Mouse (Mus musculus) heart, adult 2 months (tissue): Measurements from ENCODE around the gene Slco3a1.

Experiments used
- CTCF ChIP-seq: fragments of 200-600 bp; IDR thresholded peaks from 2 replicates; pipeline ENCODE4 v1.8.1; 2022; ENCODE audit warnings: antibody characterized with exemption, mild to moderate bottlenecking, moderate library complexity
- EP300 ChIP-seq: fragments of 200-500 bp; IDR thresholded peaks from 2 replicates; pipeline ENCODE4 v1.6.1; 2011; ENCODE audit warnings: low read depth, low read length, control low read depth; ENCODE audit not compliant: insufficient read depth
- POLR2A ChIP-seq: fragments of 200-500 bp; IDR thresholded peaks from 2 replicates; pipeline ENCODE4 v1.6.1; 2011; ENCODE audit warnings: mild to moderate bottlenecking, low read depth, low read length, control low read depth; ENCODE audit not compliant: insufficient read depth

DNA sequence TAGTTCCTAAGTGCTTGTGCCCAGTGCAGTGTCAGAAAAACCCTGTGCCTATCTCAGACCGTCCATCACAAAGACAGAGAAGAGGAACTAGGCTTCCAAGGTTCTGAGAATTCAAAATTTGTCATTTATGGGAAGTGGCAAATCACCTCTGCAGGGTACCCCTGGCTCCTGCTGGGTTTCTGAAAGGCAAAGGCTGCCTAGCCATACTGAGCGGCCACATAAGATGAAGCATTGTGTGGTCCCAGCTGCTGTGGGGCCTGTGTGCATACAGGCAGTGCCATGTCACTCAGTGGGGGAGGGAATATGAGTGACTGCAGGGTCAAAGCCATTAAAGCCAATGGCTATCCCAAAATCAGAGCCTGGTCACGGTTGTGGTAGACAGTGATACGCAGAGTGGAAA, 31.5 kb downstream of the Slco3a1 start:
- TF ChIP-seq POLR2A = no peak
- no peak for TF ChIP-seq CTCF
- no peak for TF ChIP-seq EP300
